Mouse (Mus musculus) G1E (cell line): ENCODE data around the gene Serpina3m.
"Not testable (repeated sequence)": the region's sequence is repeated elsewhere in the genome, so short reads cannot be mapped to it uniquely, and the experiment has no call there.

Experiments
- CTCF ChIP-seq: IDR thresholded peaks from 2 replicates; pipeline ENCODE4 v1.5.1; 2012; ENCODE audit warnings: low read depth, low read length, inconsistent platforms, mixed read lengths
- GATA1 ChIP-seq: IDR thresholded peaks from 2 replicates; pipeline ENCODE4 v1.6.1; 2012; ENCODE audit warnings: borderline replicate concordance, low read length, inconsistent platforms, mixed read lengths

DNA sequence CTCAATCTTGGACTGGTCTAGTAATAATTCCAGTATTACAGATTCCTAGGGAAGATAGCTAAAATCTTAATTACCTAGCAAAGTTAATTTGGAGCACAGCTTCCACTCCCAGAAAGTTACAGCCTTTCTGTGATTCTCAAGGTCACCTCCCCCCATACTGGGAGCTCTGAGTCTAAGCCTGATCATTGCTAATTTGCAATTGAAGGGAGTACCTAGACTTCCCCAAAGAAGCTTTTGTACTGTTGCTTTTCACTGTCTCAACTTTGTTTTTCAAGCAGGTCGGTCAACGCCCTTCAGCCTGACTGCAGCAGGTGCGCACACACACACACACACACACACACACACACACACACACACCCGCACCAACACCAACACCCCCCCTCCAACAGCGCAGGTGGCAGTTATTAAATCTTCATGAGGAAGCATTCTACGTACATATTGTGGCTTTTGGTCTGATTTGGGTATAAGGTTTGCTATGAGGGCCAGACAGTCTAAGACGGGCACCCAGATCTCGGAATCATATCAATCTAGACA is 42.9 kb downstream of the Serpina3m start:
- TF ChIP-seq CTCF, GATA1: not testable (repeated sequence)
